Mouse (Mus musculus): ENCODE results near the gene Sec14l5. TPM values are rescaled to one million over a fixed set of nuclear protein-coding genes. Genes with fewer than 3 reads are reported as not detected.

Gene Sec14l5
- total RNA-seq, 4 experiments from 2014 or later: 0.17 to 0.35 (median 0.23) TPM

DNA sequence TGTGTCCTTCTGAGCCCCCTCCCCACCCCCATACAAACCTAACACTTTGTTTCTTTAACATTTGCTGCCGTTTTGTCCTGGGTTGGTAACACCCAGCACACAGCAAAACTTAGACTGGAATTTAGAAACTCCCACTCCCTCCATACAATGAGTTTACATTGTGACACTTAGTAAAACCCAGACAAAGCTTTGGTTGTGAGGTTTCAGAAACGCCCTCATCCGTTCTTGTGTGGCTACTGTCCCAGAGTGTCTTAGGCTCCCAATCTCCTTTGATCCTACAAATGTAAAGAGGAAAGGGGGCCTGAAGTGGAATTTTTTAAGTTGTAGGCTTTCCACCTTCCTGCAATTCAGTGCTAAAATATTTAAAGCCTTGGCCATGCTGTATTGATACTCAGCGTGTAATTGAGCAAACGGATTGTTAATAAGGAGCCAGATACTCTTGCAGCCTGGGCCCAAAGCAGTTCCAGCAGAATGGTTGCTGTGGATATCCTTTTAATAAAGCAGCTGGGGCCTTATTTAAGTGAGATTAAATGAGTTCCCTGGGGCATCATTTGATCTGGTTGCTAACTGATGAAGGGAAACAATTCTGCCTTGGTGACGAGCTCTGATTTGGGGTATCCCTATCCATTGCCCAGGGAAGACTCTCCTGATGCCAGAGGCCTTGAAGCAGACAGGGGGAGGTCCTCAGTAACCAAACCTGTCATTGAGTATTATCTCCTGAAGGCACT is 6.6 kb downstream of the Sec14l5 start:
- DNase-seq: no peak

DNA sequence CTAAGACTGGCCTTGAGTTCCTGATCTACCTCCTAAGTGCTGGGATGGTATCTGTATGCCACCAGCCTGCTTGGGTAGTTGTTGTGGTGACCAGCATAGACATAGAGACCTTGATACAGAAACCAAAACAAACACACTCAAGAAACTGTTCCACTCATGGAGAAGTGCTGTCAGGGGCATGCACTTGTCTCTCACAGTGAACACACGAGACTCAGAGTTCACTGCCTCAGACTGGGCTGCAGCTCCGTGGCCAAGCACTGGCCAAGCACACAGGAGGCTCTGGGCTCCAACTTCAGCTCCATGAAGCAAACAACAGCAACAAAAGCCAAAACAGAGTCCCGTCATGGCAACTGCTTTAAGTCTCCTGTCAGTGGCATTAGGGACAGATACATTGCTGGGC is 8.1 kb downstream of the Sec14l5 start:
- DNase-seq: no peak

DNA sequence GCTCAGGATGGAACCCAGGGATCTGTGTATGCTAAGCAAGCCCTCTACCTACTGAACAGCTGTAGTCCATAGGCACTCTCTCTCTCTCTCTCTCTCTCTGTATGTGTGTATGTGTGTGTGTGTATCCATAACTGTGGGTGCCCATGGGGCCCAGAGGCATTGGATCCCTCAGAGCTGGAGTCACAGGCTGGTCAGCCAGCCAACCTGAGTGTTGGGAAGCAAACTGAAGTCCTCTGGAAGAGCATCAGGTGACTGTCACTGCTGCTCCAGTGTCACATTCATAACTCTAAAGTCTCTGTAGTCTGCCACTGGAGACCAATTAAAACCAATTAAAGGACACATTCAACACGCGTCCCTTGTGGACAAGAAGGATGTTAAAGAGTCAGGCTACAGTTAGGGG is 9.6 kb downstream of the Sec14l5 start:
- no peak for DNase-seq

DNA sequence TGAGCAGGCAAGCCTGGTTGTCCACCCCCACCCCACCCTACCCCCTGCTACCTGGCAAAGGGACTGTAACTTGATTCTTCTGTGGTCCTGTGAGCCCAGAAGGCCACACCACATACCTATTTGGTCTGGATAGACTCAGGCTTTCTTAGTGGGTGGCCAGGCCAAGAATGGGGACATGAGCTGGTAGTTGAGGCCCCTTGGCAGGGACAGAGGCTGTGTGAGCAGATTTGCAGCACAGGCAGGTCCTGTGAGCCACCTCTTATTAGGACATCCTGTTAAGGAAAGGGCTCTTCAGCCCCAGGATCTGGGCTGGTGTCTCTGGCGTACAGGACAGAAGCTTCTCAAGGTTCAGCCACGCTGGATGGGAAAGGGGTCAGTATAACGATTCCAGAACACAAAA is 10.2 kb downstream of the Sec14l5 start:
- DNase-seq: no peak

DNA sequence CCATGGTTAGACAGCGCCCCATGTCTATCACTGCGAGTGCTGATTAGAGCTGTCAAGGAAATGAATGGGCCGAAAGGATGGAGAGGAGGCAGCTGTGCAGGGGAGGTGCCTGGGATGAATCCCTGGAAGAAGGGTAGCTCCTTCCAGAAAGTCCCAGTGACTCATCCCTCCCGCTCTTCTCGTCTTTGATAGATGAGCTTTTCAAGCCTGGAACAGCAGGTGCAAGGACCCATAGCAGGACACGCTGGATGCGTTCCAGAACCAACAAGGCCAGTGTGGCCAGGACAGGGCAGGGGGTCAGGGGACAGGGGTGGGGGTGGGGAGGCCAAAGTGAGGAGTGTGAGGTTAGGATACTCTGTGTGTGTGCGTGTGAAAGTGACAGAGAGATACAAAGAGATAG is 12.3 kb downstream of the Sec14l5 start:
- DNase-seq: peak; percentile 52

DNA sequence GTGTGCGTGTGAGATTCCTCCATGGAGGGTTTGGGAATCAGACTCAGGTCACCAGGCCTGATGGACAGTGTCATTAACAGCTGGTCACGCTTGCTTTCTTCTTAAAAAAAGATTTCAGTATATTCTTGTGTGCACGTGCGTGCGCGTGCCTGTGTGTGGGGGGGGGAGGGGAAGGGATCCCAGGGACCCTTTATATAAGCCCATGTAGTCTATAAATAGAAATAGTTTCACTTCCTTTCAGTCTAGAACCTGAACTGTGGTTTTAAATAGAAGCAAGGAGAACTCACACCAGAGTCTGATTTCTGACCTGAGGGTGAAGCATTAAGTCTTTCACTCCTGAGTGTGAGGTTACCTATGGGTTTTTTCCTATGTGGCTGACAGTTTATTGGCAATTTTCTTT is 17.4 kb downstream of the Sec14l5 start:
- DNase-seq: no peak

DNA sequence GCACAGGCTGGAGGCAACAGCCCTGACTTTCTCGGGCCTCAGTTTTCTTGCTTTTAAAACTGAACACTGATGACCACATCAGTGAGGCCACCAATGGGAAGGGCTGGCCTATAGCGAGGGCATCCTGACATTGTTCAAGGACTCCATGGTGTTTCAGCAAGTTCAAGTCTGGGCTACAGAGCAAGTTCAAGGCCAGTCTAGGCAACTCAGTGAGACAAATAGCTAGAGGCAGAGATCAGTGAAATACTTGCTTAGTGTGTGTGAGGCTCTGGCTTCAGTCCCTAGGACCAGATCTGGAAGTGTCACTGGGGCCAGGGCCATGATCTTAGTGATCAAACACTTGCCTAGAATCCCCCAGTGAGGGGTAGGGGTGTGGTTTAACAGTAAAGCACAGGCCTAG is 21.1 kb downstream of the Sec14l5 start:
- peak; percentile 54 for DNase-seq

DNA sequence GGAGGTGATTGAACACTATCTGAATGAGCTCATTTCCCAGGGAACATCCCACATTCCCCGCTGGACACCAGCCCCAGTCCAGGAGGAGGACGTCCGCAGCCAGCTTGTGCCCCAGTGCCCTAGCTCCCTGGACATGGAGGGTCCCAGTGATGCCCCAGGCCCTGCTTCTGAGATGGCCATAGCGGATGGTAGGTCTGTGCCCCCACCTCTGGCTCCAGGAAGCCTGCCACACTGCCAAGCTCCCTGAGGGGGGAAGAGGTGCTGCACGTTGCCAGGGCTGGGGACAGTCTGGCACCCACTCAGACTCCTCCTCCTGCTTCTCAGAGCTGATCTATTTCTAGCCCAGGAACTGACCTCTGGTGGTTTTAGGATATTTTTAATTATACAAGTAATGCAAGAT is 21.9 kb downstream of the Sec14l5 start:
- DNase-seq: peak; percentile 18

DNA sequence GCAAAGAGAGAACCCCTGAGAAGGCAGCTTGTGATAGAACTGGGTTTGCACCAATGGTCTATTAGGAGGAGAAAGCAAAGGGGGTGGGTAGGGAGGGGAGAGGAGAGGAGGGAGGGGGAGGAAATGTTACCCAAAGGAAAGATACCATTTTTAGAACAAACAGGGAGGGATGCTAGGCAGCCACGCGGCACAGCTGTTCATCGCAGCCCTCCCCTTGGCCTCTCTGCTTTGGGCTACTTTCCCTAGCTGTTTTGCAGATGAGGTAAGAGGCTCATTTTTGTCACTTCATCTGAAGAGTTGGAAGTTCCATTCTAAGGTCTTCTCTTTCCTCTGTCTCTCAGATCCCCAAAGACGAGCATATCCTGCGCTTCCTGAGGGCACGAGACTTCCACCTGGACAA is 25.7 kb downstream of the Sec14l5 start:
- no peak for DNase-seq

DNA sequence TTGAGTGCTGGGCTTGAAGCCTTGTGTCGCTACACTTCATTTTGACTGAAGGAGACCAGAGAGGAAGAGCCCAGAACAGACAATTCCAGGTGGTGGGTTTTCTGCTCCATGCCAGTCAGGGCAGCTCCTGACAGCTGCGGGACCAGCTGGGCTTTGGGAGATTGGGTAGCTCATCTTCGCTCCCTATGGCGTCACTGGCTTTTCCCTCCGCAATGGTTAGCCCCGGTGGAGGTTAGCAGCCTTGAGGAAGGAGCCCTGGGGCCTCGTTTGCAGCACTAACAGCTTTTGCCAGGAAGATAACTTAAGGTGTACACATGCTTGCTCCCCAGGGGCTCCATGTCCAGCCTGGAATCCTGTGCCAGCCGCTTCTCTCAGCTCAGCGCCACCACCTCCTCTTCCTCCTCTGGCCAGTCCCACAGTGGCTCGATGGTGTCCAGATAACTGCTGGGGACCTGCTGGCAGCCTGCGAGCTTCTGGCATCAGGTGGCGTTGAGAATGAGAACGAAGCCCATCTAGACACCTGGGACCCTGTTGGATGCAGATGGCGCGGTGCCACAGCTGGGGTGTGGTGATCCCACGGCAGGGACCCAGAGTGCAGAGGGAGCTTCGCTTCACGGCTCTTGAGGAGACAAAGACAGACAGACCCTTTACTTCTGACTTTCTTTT is 36.5 kb downstream of the Sec14l5 start:
- no peak for DNase-seq

DNA sequence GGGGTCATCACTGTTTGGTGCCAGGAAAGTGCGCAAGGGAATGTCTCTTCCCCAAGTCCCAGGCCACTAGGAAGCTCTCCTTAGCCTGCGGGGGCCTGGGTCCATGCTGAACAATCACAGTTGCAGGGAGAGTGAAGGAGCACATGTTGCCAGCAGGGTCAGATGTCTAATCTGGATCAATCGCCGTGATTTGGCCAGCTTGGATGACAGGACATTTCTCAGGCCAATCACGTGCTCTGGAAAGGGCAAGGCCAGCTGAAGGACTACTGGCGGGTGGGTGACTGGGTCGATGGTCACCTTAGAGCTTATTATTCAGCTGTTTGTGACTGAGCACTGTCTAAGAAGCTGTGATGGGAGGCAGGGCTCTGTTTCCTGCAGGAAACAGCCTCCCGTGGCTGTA is 37.2 kb downstream of the Sec14l5 start:
- DNase-seq: peak; percentile 78

DNA sequence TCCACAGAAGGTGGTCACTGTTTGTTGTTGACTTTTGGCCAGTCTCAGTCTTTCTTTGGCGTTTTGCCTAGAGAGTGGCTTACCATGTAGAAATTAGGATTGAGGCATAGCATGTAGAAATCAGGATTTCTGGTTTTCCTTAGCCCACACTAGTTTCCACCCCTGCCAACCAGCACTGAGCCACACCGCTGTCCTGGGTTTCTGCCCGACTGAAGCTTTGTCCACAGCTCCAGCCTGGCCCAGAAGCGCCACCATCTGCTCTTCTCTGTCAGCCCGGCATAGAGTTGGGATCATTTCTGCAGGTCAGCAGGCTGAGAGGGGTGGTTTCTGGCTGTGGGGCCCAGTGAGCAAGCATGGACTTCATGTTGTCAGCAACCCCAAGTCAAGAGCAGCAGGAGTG is 38.0 kb downstream of the Sec14l5 start:
- DNase-seq: no peak

DNA sequence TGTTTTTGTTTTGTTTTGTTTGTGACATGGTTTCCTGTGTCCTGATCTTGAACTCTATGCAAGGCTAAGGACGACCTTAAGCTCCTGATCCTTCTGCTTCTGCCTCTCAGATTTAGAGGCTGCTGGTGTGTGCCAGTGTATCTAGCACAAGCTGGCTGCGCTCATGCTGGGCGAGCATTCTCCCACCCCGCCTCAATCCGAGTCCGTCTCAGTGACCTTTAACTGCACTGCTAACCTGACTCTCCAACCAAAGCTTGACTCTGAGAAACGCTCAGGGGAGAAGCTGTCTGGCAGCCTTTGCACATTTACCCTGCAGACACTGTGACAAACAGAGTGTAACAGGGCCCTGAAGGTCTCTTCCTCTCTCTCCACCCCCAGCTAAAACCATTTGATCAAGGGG is 38.8 kb downstream of the Sec14l5 start:
- DNase-seq: no peak

DNA sequence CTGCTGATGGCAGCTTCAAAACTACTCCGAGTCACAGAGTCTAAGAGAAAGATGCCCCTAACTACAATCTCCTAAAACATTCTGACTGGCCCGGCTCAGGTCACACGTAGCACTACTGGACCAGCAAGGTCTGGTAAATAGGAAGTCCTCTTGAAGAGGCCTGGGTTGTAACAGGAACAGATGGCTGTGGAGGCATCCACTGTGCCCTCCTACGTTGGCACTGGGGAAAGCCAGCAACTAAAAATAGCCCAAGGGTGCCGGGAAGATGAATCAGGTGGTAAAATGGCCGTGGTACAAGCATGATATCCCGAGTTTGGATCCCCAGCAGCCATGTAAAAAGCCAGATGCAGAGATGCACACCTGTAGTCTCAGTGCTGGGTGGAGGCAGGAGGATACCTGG is 39.3 kb downstream of the Sec14l5 start:
- no peak for DNase-seq

DNA sequence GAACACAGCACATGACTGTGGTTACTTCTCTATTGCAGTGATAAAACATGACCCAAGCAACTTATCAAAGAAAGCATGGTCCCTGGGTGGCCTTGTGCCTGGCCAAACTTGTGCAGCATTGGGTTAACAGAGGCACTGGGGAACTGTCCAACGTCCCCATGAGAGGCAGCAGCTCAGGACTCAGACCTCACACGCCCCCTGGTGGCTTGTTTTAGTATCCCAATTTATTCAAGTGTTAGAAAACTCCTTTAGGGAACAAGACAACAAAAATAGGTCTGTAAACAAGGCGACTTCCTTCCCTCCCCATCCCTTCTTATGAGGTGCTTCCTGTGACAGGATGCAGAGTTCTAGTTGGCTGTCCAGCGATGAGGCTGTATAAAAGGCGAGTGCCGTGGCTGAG is 48.2 kb downstream of the Sec14l5 start:
- peak; percentile 43 for DNase-seq

DNA sequence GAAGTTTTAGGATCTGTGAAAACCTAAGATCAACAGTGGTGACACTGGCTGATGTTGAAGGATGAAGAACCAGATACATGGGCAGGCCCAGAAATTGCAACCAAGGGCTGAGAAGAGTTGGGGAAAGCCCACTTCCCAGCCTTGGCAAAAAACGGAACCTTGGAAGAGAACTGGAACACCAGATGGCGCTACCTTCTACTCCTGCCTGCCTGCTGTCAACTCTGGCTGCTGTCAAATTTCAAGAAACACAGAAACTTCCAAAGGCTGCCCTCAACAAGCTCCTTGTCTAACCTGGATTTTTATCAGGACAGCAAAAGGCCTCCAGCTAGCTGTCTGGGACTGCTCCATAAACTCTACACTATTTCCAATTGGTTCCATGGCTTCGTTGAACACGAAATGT is 55.8 kb downstream of the Sec14l5 start:
- no peak for DNase-seq

DNA sequence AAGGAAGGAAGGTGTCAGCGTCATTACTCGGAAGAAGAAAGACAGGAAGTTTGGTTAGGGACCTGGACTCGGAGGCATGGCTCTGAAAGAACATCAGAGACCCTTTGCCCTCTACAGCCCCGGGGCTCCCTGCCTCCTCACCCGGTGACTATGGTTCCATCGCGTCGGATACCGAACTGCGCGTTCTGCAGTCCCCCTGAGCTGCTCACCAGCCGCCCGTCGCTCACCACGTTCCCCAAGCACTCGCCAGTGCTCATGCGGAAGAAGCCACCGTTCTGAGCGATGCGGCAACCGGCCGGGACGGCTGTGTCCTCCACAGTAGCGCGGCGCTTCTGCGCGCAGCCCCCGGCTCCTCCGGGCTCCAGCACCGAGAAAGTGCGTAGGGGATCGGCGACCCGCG is 56.3 kb downstream of the Sec14l5 start:
- DNase-seq: no peak

DNA sequence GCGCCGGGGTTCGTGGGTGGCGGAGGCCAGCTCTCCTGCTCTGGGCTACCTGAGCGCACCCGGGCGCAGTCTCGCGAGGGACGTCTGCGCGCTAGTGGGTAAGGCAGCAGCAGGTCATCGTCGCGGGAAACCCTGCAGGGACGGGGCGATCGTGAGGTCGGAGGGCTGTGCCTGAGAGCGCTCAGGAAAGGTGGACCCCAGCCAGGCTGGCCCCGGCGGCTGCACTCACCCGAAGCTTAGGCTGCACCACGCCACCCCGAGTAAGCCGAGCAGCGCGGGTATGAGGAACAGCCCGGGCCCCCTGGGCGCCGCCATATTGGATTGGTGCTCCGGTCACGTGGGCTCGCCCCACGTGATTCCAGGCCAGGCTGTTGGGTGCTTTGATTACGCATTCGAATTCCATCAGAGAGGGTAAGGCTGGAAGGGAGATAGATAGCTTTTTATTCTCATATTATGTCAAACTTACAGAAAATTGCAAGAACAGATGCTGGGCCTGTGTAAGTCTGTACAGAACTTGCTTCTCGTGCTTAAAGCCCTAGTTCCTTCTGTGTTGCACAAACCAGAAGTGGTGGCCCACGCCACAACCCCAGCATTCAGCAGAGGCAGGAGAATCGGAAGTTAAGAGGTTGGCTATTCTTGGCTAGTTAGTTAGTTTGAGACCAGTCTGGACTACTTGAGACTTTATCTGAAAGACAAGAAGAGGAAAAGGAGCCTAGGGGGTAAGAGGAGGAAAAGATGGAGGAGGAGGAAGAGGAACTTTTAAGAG is 56.9 kb downstream of the Sec14l5 start, which contains the start of gene Nagpa:
Nagpa (minus strand) TSS at position 345 of the 766 bp plus-strand sequence.
- DNase-seq: peak; percentile 70

DNA sequence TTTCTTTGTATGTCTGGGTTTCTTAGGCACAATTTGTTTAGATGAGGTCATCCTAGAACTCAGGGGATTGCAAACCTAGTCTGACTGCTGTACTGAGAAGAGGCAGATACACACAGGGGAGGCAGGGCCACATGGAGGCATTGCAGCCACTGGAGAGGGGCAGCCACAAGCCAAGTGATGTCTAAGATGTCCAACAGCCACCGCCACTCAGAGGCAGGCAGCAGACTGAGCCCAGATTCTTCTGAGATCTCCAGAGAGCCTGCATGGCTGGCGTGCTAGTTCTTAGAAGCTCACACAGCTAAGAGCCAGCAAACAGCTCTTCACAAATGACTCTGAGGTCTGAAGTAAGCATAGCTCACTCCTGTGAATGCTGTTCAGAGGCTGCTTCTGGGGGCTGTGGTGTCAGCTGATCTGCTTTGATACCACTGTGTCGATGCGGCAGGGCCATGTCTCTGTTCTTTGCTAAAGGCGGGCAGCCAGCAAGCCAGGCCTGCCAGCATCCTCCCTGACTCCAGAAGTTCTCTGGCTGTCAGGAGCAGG is 58.6 kb downstream of the Sec14l5 start:
- DNase-seq: no peak

DNA sequence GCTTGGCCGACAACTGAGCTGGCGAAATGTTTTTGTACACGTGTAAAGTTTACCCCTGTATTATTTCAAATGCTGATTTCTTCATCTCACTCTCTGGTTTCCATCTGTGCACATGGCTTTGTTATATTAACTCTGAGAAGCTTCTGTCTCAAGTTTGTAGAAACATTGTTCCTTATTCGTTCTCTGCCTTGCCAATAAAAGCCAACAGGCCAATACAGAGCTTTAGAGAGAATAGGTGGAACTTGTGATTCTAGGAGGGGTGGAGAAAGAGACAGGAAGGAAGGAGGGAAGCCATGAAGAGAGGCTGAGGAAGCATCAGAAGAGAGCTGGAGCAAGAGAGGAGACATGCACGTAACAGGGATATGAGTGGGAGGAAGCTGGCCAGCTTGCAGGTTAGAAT is 59.1 kb downstream of the Sec14l5 start:
- no peak for DNase-seq

DNA sequence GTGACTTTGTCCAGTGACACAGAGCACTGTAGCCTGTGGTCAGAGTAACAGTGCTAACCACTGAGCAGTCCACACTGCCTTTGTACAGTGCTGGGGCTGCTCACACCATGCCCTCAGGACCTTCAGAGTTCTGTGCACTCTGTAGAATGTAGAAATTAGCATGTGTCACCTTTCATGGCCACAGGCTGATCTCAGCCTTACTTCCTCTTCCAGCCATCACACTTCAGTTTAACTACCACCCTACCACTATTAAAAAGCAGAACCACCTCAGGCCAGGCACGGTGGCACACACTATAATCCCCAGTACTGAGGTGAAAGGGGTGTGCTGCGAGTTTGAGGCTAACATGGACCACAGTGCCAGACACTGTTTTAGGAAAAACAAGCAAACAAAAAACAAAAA is 63.5 kb downstream of the Sec14l5 start:
- no peak for DNase-seq

DNA sequence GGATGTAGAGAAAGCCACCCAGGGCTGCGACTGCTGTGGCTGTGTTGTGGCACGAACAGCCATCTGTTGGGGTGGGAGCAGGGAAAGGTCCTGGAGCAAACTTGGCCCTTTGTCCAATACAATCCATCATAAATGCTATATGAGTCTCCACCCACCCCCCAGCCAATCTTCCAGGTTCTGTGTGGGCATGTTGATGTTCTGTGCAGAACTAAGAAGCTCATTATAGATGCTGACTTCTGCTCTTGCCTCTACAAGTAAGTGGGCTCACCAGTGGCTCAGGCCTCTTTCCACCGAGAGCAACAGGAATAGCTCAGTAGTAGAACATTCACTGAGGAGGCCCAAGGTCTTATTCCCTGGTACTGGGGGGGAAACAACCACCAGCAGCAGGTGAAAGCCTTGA is 65.2 kb downstream of the Sec14l5 start:
- DNase-seq: no peak

DNA sequence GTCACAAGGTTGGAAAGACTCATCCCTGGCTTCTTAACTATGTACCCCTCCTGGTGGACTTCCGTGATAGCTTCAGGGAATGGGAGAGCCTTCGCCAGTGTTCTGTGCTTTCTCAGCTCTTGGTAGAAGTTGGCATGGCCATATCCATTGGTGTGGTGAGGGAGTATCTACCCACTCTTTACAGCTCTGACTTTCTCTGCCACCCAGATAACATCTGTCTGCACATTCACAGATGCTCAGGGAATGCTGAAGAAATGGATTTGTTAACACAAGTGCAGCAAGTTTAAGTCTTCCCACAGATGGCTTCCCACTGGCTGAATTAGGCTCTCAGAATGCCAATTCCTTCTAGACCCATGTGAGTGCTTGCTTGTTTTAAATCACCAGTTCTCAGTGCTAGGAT is 67.2 kb downstream of the Sec14l5 start:
- no peak for DNase-seq

Measured in adrenal gland, adult 8-10 months (tissue).